Mouse (Mus musculus): ENCODE results near the gene Wbp1.

The Wbp1 gene

DNA sequence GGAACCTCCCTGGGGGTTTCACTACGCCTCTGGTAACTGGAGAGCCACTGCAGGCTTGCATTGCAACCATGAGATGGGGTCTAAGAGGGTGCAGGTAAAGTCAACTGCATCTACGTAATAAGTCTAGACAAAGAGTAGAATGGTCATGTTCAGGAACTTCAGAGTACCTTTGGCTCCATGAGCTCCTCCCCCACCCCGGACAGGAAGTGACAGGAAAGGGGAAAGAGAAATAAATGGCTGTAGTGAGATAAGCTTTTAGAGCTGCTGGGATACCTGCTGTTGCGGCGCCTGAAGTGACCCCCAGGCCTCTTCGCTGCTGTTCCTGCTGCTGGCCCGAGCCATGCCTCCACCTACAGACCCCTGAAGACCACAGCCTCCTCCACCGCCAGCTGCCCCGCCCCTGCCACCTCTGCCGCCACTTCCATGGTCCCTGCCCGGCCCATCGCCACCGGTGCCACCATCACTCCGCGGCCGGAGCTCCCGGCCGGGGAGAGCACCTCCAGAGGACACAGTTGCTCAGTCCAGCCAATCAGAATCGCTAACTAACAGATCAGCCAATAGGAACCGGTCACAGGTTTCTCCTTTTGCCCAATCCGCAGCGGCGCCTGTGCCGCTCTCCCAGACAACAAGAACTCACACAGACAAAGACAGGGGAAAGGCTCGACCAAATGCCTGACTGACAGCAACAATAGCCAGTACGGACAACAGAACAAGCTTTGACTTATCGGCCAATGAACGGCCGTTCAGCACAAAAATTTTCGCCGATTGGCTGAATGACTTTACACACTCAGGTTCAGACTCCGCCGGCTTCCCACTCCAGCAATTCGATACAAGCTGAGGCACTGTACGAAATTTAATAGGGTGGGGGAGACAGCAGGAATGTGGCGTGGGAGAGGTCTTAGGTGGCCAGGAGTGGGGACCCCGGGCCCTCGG lies at the start of gene Wbp1:
Gene Wbp1, minus strand, starts transcription at position 630 of the 933 bp plus-strand sequence.
- DNase-seq, result peak; percentile 93 to 99

DNA sequence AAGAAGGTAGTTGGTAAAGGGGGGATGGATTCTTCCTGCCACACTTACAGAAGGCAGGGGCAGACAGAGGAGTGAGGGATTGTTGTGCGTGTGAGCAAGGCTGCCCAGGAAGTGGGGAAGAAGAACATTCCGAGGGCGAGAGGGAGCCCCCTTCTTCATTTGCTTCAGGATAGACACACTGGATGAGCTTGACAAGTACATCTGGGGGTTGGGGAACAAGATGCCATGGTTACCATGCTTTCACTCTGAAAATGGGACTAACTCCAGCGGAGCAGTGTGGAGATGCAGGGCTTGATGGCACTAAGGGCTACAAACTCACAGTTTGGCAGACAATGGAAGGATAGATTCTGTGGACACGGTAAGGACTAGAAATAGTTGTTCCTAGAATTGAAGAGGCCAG lies 49.7 kb upstream of the Wbp1 start:
- DNase-seq, result no peak

DNA sequence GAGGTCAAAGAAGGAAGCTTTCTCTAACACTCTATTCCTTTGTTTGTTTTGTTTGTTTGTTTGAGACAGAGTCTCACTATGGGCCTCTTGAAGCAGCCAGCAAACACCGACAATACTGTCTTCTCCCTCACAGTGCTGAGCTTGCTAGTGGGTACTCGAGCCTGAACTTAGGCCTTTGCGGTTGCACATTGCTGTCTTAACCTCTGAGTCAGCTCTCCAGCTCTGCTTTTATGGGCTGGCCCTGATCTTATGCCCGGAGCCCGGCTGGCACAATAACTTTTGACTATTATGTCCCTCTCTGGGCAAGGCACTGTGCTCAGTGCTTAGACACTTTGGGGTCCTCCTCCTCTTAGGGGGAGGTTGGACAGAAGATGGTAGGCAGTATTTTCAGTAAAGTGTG lies 48.5 kb upstream of the Wbp1 start:
- DNase-seq, result peak; percentile 57 to 72

DNA sequence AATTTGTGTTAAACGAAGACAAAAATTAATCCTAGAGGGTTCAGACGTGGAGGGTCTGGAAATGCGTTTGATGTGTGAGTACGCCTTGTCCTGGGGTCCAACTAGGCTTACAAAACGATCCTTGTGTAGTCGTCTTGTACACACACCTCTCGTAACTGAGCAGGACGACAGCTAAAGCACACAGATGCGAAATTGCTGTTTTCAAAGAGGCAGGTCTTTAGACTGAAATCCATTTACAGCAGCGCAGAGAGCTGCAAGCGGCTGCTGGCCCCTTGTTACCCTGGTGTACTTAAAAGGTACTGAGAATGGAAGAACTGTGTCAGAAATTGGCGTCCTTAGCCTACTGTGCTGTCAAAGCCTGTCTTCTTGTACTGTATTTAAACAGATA lies 44.9 kb upstream of the Wbp1 start:
- DNase-seq, result peak in 1 of 2 experiments; percentile 25

DNA sequence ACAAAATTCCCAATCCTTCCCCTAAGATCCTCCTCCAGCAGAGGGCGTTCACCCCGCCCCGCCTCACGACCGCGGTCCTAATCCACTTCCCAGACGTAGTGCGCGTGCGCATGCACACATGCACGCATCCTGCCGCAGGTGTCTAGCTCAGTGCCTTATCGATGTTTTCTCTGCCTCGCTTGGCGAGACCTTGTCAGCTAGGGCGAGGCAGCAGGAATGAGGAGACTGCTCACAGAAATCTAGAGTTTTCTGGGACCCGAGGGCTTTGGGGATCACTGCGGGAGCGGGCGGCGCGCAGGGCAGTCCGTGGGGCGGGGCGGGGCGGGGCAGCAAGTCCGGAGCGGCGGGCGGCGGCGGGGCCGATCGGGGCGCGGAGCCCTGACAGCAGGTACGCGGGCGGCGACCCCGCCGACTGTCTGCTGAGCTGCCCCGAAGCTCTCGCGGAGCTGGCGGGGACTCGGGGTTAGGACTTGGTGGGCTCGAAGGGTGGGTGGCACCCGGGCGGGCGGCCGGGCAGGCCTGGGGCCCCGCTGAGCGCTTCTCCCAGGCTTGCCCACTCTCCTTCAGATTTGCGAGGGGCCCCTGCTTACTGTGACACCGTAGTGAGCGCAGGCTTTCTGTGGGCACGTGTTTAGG lies 44.4 kb upstream of the Wbp1 start, which contains the start of gene Dctn1:
Gene Dctn1, plus strand, starts transcription at position 314 of the 636 bp plus-strand sequence.
- peak; percentile 95 to 97 for DNase-seq

DNA sequence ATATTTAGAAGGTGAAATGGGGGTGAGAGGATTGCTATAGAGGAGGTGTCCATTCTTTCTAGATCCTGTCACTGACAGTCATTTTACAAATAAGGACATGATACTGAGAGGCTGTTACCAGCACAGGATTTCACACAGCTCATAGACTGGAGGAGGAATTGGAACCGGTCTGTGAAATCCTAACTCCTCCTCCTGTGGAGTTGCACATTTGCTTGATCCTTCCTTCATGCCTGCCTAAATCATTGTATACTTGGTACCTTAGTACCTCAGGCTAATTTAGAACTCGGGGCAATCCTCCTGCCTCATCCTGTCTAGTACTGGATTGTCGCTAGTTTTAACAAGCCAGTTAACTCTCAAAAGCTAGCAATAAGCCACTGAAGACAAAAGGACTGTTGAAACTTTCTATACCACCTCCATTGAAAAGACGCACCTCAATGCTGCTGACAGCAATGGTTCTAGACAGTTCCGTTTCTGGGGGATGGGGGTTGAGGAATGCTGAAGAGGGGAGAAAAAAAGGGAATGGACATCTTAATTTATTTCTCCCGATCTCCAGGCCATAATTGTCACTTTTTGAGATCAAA lies 43.8 kb upstream of the Wbp1 start:
- no peak for DNase-seq

DNA sequence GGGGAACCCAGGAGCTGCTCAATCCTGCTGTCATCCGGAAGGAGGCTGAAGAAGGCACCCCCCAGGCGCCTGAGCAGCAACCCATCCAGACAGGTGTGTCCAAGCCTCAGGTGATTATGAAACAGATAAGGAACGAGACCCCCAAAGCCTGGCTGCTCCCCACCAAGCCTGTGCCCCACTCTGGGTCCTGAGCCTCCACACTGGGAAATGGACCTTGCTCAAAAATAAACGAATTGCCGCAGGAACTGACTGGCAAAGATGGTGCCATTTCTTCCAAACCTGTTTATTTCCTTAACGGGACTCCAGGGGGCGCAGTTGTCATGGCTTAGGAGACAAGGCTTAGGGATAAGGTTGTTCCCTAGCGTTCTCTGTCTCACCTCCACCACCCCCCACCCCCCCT lies 41.3 kb upstream of the Wbp1 start:
- DNase-seq, result peak; percentile 78 to 89

DNA sequence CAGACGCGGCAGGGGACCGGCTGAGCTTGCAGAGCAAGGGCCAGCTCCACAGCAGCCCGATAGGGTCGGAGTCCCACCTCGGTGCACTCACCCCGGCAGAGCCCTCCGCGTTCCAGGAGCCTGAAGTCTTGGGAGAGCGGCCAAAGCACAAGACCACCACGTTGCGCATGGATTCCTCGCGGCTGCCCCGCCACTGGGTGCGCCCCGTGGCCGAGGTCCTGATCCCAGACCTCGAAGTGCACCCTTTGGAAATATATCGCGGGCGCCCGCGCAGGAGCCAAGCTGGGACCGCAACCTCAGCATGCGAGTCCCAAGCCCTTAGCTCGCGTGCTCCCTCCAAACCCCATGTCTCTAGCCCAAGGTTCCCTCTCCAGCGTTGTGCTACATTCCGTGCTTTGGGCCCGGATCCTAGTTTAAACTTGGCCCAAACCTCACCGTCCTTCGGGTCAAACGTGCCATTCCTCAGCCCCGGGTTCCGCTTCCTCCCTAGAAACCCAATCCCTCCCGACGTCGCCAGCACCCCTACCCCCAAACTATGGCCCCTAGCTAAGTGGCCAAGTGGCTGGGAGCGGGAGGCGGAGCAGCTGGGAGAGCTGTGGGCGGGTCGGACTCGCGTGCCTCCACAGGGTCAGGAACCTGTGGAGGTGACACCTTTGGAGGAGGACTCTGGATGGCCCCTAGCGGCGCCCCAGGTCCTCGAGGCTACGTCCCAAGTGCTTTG lies 40.7 kb upstream of the Wbp1 start:
- DNase-seq, result peak; percentile 73 to 83

DNA sequence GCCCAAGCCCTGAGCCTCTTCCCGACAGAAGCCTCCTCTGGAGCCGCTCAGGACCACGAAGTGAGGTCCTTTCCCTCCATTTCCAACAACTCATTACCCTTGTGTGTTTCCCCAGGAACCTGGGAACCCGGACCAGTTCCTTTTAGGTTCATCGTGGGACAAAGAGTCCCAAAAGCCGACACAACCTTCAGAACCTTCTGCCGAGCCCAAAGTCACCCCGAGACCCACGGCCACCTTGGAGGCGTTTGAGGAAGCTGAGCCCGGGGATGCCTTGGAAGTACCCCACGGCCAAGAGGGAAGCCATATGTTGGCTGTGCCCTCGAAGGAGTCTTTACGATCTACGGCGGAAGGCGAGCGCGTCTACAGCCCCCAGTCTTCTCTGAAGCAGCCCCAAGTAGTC lies 40.1 kb upstream of the Wbp1 start:
- DNase-seq, result no peak

DNA sequence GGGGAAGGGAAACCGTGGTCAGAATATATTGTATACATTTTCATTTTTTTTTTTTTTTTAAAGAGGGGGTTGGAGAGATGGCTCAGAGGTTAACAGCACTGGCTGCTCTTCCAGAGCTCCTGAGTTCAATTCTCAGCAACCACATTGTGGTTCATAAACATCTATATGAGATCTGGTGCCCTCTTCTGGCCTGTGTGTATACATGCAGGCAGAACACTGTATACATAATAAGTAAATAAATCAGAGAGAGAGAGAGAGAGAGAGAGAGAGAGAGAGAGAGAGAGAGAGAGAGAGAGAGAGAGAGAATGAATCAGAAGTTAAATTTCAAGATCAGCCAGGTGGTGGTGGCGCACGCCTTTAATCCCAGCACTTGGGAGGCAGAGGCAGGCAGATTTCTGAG lies 38.1 kb upstream of the Wbp1 start:
- peak in 1 of 2 experiments; percentile 56 for DNase-seq

DNA sequence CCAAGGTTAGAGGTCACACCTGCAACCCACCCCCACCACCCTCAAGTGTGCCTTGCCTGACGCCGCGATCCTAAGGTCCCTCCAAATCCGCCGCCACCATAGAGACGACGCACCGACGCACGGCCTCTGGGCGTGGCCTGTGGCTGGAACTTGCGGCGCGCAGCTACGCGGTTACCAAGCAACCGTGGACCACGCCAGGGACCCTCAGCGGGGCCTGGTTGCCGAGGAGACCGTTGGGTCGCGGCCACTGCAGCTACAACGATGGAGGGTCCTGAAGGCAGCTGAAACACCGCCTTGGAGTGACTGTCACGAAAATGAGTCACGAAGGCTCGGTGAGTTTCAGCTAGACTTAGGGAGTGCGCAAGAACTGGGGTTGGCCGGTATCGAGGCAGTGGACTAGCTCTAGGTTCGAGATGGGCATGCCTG lies 34.9 kb upstream of the Wbp1 start, which contains the start of the genes Wdr54 and 1700003E16Rik:
Gene Wdr54, minus strand, starts transcription at position 139 of the 426 bp plus-strand sequence.
Gene 1700003E16Rik, plus strand, starts transcription at position 146 of the 426 bp plus-strand sequence.
- peak in 1 of 2 experiments; percentile 80 for DNase-seq

DNA sequence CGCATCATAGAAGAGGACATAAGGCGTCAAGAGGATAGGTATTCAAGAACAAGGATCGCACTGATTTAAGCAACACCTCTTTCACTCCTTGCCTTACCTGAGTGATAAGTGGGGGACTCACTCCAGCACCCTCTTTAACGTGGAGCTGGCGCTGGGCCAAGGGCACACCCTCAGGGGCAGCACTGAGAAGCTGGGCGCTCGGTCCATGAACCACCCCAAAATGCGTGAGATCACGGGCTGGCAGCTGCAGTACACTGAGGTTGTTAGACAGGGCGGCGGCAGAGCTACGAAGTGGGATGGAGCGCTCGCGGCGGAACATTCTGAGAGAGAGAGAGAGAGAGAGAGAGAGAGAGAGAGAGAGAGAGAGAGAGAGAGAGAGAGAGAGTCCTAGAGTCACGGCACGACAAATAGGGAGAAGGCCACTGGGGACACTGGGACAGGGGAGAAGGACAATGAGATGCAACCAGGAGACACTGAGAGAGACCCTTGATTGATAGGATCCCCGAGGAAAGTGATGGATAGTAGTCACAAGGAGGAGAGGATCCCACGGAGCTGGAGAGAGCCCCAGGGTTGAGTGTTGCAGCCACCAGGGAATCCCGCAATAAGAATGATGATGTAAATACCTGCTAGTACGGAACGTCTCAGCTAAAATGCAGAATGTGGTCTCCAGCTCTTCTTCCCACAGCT lies 34.3 kb upstream of the Wbp1 start:
- no peak for DNase-seq

DNA sequence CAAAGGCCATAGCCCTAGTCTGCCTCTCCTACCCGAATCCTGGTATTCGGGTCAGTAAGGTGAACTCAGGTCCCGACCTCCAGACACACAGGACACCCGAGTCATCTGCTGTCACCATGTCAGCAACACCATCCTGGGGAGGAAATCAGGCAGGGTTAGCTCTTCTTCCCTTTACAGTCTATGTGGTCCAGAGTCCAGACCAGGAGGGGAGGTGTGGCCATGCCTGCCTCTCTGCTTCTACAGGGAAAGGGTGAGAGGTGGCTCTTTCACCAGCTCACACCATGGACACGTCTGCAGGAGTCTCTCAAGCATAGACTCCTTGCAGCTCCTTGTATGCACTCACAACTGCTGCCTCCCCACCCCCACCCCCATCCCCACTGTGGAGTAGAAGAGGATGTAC lies 32.1 kb upstream of the Wbp1 start:
- no peak for DNase-seq

DNA sequence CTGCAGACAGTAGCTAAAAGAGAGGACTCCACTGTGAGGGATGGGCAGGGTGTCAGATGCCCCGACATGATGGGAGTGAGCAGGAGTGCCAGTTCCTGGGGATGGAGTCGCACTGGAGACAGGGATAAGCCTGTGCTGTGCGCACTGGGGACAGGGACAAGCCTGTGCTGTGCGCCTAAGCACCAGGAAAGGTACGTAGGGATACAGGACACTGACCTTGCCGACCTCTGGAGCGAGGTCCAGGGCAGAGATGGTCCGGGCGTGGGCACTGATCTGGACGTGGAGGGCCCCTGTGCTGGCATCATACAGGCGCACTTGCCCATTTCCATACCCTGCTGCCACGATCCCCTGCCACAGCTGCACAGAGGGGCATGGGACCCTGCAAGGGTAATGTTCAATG lies 31.7 kb upstream of the Wbp1 start:
- DNase-seq, result no peak

DNA sequence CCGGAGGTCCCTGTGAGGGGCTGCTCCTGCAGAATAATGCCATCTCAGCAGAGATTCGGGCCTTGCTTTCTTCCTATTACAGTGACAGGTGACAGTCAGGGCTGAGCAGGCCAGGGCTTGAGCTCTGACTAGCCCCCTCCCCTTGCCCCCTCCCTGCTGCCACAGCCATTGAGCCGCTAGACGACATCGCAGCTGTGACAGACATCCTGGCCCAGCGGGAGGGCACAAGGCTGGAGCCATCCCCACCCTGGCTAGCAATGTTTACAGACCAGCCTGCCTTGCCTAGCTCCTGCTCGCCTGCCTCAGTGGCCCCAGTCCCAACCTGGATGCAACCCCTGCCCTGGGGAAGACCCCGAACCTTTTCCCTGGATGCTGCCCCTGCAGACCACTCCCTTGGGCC lies 30.4 kb upstream of the Wbp1 start:
- DNase-seq, result no peak

DNA sequence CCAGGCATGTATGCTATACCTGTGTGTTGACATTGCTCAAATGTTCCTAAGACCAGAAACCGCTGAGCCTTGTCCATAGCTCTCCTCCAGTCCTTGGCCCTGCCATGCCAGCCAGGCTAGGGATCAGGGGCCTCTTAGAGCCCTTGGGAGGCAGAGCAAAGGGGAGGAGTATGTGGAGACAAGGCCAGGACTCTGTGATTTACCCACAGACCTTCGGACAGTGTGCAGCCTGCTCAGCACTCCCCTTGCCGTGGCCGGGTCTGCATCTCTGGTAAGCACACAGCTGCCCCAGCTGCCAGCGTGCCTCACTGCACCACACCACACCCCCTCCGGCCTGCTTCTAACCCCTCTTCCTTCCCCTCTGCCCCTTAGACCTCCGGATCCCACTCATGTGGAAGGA lies 25.9 kb upstream of the Wbp1 start:
- no peak for DNase-seq

DNA sequence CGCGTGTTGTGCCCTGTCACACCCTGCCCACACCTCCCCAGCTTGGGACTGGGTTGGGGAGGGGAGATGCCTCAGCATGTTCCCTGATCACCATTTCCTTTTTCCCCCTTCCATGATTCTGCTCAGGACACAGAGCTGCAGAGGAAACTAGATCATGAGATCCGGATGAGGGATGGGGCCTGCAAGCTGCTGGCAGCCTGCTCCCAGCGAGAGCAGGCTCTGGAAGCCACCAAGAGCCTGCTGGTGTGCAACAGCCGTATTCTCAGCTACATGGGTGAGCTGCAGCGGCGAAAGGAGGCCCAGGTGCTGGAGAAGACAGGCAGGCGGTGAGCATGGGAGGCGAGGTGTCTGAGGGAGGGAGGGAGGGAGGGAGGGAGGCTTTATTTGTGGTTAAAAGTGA lies 24.4 kb upstream of the Wbp1 start:
- no peak for DNase-seq

DNA sequence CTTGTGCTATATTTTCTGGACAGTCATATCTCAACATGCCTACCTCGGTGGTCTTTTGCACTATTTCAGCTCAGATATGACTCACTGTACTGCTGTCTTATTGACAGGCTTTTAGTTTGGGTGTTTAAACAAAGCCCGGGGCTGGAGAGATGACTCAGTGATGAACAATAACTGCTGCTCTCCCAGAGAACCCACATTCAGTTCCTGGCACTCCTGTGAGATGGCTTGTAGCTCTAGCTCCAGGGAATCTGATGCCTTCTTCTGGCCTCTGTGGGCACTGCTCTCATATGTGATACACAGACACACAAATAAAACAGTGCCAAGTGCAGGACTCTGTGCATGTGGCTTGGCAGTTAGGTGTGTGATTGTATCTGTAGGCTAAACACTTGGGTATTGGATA lies 23.9 kb upstream of the Wbp1 start:
- no peak for DNase-seq

DNA sequence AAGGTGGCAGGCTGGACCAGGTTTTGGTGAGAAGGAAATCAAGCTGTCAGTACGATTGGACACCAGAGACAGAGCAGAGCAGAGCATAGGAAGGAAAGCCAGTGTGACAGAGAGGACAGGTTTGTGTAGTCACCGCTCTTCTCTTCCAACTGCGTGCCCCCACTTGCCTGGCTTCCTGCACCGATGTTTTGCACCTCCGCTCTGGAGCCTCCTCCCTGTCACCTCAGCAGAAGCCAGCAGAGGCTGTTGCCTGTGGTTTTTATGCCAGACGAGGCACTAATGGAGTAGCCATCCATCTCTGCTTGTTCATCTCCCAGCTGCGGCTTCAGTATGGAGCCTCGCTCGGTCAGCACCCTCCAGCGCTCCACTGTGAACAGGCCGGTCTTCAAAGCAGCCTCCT lies 21.5 kb upstream of the Wbp1 start:
- DNase-seq, result no peak

DNA sequence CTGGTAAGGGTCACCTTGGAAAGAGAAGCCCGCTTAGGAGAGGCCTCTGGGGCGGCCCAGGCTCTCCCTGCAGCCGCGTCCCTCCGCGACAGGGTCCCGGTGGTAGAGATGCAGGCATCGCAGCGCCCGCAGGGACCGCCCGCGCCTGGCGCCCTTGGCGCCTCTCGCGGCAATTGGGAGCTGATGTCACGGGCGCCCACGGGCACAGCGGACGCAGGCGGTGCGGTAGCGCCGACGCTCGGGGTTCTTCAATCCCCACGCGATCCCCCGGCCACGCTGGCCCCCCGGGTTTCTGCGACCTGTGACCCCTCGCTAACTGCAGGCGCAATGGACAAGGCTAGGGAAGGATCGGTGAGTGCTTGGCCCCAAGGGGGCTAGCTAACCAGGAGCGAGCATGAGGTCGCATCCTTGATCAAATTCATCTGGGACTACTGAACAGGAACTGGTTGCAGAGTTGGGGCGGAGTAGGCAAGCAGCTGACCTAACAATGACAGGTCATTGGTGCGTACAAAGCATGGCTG lies 20.9 kb upstream of the Wbp1 start:
- DNase-seq, result peak in 1 of 2 experiments; percentile 33

DNA sequence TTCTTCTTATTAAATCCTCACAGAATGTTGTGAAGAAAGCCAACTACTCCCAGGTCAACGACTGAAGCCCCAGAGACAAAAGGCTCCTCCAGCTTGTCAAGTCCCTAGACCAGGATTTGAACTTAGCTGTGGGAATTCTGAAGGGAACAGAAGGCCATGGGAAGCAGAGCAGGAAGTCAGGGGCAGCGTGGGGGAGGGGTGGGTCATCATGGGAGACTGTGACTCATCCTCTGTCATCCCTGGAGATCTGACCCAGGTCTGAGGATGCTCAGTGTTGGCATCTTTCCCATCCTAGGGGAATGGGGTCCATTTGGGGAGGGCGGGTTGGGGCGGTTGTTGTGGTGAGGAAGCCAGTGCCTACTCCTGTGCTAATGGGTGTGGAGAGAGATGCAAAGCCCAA lies 20.3 kb upstream of the Wbp1 start:
- DNase-seq, result peak in 1 of 2 experiments; percentile 50

DNA sequence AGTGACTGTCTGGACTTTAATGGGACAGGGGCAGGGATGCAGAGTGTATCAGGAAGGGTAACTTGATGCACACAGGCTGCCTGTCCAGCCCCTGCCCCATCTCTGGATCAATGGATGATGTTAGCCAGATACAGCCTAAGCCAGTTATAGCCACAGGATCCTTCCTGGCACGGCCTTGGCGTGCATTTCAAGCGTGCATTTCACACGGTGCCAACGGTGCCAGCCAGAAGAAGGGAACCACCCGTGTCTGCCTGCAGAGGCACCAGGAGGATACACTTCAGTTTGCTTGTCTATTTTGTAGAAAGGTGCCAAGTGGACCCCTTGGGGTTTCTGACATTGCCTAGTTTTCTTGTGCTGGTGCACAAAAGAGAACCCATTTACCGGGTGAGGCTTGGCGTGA lies 18.7 kb upstream of the Wbp1 start:
- no peak for DNase-seq

All from kidney, postnatal 36 days (tissue).